Mouse (Mus musculus) cerebellum, postnatal 25 days (tissue): ENCODE measurements around the gene Henmt1.
A peak's percentile ranks its signal among the peaks of the same experiment; 100 is the strongest.

Experiments
- DNase-seq, 2 experiments: peaks; one replicate each; pipeline ENCODE4 v3.0.0; 2021; ENCODE audit warnings: mixed read lengths in 2 of 2

Henmt1 gene

DNA sequence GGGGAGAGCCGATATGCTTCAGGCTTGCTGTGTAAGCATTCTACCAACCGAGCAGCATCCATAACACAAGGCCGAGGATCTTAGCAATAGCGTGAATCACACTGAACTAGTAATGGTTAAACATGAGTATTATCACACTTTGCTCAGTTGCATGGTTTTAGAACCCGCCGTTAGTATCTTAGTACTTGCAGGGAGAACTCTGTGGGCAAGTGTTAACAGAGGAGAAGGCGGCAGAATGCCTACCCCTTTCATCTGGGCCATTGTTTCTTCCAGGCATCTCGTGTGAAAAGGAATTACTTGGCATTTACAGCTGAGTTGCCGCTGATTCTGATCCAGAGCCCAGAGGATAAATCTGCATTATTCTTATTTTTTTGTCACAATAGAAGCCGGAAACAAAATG lies 1.3 kb downstream of the Henmt1 start:
- DNase-seq: no peak

DNA sequence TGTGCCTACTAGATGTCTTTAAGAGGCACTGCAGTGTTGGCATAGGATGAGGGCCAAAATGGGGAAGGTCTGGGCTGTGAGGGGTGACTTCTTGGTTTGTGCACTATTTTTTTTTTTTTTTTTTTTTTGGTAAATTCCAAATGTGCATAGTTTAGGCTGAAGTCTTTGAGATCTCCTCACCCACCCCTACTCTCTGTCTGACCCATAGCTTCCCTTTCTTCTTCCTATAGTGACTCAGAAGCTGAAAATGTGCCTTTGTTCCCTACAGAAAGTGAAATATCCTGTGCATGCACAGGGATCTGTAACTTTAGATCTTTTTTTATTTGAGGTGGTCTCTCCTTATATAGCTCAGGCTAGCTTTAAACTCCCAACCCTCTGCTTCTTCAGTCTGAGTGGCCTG lies 18.3 kb downstream of the Henmt1 start:
- no peak for DNase-seq

GRCm38 (mm10) chr3:108959680-108960295 lies 20.1 kb downstream of the Henmt1 start:
- DNase-seq: peak in 1 of 2 experiments; percentile 46

DNA sequence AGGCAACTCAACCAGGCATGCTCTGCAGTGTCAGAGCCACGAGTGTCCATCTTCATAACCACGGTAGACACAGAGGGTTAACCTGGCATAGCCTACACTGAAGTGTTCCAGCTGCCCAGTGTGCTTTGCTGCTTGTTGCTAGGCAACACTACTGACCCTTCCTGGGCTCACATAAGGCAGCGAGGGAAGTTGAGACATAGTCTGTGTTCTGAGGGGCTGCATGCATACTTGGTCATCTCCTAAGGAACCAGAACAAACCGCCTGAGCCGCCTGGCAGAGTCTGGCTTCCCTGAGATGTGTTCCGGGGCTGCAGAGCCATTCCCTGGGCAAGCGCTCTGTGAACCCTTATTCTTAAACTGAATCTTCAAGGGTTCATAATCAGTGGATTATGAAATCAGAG lies 21.6 kb downstream of the Henmt1 start:
- peak; percentile 36 for DNase-seq

GRCm38 (mm10) chr3:108961655-108962054 lies 22.0 kb downstream of the Henmt1 start:
- no peak for DNase-seq

DNA sequence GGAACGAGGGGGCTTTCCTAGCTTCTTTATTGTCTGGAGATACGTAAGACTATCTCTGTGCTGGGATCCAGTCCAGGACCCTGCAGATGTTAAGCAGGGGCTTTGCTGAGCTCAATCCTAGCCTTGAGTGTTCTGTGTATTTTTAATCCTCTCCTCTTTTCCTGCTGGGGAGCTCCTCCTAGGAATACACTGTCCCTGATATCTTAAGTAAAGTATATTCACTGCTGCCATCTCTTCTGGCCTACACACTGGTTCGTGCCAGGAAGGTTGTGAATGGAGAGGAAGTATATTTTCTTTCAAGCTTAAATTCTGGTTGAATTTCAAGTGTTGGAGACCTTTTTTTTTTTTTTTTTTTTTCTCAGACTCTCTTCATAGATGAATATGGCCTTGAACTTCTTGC lies 23.6 kb downstream of the Henmt1 start:
- no peak for DNase-seq

DNA sequence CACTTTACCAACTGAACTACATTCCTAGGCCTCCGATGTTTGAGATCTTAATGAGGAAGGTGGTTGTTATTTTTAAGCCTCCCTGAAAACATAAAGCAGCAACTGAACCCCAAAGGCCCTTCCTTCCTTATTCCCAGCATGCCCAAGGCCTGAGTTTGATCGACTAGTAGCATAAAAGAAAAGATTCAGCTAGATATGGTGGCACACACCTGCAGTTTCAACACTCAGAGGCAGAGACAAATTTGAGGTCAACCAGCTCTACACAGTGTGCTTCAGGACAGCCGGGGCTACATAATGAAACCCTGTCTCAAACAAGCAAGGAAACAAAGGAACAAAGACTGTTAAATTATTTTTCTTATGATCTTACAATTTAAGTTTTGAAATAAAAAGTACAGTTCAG lies 24.1 kb downstream of the Henmt1 start:
- DNase-seq: no peak

- DNase-seq: peak; percentile 24 to 50
Measured at GRCm38 (mm10) chr3:108964361-108965044, 24.8 kb downstream of the Henmt1 start.

DNA sequence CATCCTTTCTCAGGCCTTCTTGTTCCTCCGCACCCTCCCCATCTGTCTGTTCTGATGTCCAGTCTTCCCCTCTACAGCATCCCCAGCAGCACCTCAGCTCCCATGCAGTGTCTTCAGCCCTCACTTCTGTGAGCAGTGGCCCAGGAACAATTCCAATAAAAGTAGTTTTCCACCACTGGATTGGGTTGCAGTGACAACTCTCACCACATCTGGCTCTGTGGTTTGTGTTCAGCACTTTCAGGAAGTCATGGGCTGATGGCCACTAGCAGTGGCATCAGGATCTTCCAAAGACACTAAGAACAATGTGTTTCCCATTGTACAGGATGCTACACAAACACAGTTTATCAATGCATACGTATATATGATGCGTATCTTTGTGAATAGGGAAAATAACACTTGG lies 26.4 kb downstream of the Henmt1 start:
- no peak for DNase-seq

- no peak for DNase-seq
Measured at GRCm38 (mm10) chr3:108973980-108974660, 34.4 kb downstream of the Henmt1 start.

DNA sequence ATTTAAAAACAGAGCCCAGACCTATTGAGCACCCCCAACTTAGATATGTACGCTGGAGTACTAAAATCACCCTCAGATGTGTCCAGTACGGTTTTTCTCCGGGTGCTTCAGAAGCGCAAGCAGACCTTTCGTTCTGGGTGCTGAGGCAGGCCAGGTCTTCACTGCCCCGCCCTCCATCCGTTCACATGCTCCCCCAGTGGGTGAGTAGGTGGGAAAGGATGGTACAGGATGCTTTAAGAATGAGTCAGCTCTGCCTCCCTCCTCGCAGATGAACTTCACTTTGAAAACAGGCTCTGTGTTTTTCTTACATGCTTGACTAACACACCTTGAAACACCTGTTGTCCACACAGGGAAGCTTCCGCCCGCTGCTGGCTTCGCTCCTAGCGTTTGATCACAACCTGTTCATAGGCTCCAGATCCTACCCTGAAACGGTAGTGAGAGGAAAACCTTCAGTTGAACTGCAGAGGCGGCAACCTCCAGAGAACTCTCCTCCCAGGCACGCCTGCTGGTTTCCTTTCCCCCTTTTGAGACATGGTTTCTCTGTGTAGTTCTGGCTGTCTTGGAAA lies 35.3 kb downstream of the Henmt1 start:
- DNase-seq: peak; percentile 19 to 42

DNA sequence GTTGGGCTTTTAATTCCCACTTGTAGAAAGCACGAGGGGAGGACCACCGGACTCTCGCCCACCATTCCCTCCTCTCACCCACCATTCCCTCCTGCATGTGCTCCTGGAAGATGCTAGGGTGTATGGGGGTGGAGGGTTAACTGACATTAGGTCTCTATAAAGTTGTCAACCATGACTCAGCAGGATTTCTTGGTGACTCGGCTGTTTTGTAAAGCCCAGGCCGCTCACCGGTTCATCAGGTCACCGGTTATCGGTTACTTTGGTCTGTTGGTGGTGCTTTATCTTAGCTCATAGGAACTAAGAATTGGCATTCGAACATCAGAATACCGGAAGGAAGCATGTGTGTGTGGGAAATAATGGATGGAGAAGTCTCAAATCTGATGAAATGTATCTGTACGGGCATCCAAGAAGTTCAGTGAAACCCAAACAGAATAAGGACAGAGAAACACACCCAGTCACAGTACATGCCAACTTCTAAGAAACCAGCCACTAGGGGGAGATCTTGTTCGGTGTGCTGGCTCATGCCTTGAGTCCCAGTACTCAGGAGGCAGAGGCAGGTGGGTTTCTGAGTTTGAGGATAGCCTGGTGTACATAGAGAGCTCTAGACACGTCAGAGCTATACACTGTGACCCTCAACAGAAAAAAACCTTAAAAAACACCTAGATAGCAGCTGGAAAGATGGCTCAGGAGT lies 37.8 kb downstream of the Henmt1 start:
- no peak for DNase-seq

DNA sequence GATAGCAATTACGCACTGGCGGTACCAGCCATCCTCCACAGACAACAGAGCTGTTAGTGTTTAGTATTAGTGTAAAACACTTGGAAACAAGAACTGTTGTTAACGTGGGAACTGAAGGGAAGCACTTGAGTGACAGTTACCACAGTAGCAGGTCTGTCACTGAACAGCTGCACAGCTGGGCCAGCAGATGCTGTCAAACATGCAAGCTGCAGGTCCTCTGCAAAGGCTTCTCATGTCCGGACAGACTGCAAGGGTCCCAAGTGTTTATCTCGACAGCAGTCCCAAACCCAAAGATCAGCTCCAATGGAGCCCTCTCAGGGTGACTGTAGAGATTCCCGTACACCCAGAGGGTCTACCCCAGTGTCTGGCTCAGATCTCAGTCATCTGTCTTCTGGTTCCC lies 42.3 kb downstream of the Henmt1 start:
- DNase-seq: no peak

DNA sequence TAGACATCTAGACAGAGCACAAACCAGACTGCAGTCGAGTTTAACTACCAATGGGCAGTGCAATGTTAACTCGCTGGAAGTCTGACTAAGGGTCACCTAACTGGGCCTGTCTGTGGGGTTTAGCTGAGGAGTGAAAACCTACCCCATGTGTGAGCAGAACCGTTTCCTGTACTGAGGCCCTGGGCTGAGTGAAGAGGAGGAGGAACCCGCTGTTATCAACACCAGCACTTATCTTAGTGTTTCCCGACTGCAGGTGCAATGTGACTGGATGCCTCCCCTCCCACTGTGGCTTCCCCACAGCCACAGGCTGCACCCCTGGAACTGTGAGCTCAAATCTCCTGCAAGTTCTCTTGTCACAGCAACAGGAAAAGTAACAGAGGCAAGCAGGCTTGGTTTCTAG lies 44.3 kb downstream of the Henmt1 start:
- DNase-seq: no peak

GRCm38 (mm10) chr3:108986534-108986933 lies 46.9 kb downstream of the Henmt1 start:
- DNase-seq: peak in 1 of 2 experiments; percentile 27

- DNase-seq: no peak
Measured at GRCm38 (mm10) chr3:108987009-108987659, 47.5 kb downstream of the Henmt1 start.

GRCm38 (mm10) chr3:108989971-108990548 lies 50.4 kb downstream of the Henmt1 start:
- DNase-seq: peak in 1 of 2 experiments; percentile 23

DNA sequence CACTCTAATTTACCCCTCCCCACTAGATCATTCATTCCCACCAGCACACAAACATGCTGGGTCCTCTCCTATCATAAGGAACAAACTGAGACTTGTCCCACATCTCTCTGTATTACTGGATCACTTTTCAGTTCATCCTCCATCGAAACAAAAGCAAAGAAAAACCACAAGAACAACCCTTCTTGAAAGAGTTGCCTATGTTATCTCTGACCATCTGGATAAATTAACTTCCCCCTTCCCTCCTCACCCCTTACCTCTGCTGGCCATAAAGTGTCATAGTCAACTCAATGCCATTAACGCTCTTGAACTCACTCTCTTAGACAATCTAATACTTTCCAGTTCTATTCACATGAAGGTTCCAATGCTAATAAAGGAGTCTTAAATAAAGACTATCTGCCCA lies 54.8 kb downstream of the Henmt1 start:
- no peak for DNase-seq

DNA sequence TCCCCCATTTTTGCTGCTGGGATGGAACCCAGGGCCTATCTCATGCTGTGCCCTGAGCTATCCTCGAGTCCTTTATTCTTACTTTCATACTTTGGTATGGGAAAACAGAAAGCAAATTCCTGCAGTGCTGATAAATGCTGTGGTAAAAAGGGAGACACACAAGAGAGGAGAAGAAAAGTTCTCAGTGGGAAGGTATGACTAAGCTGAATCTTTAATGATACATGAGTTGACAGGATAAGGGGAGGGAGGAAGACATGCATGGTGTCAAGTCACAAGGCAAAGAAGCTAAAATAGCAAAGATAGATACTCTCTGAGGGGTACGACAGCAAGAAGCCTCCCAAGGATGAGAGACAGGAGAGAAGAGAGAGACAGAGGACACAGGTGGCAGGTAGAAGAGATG lies 55.7 kb downstream of the Henmt1 start:
- DNase-seq: no peak

GRCm38 (mm10) chr3:108997284-108997683 lies 57.6 kb downstream of the Henmt1 start:
- no peak for DNase-seq

GRCm38 (mm10) chr3:108997762-108998161 lies 58.1 kb downstream of the Henmt1 start:
- DNase-seq: no peak

DNA sequence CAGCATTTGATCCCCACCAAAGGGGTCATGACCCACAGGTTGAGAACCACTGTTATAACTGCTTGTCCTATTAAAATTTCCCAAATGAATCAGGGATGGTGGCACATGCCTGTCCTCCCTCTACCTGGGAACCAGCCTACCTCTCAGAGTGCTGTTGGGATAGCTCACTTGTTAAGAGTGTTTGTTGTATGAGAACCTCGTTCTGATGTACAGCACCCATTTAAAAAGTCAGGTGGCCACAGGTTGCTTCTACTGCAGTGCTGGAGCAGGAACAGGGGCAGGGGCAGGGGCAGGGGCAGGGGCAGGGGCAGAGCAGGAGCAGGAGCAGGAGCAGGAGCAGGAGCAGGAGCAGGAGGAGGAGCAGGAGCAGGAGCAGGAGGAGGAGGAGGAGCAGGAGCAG lies 59.5 kb downstream of the Henmt1 start:
- no peak for DNase-seq
